Mouse (Mus musculus) hindbrain, postnatal 0 days (tissue): ENCODE results near the gene Adat2. TPM values are rescaled to one million over a fixed set of nuclear protein-coding genes. Genes with fewer than 3 reads are reported as not detected.
A peak's percentile ranks its signal among the peaks of the same experiment; 100 is the strongest.

Experiments used
- ATAC-seq: fragments of 200-750 bp; cut with Nextera tagmentation; 2 replicates; pipeline ENCODE4 v1.8.0; 2017; ENCODE audit warnings: mild to moderate bottlenecking, moderate TSS enrichment, moderate library complexity
- DNase-seq: peaks from one replicate; pipeline ENCODE4 v3.0.0-alpha.2; 2015; ENCODE audit warnings: low spot score
- H3K27ac ChIP-seq: fragments of 300-500 bp; sonication (generic); 2 replicates; pipeline ENCODE4 v1.5.1; 2014; ENCODE audit warnings: mild to moderate bottlenecking
- H3K27me3 ChIP-seq: fragments of 300-500 bp; sonication (generic); 2 replicates; pipeline ENCODE4 v1.6.1; 2014; ENCODE audit warnings: low read length, mixed read lengths; ENCODE audit not compliant: insufficient read depth
- H3K36me3 ChIP-seq: fragments of 300-500 bp; sonication (generic); 2 replicates; pipeline ENCODE4 v1.6.1; 2014; ENCODE audit warnings: low read length, mixed read lengths; ENCODE audit not compliant: insufficient read depth
- H3K4me1 ChIP-seq: fragments of 300-500 bp; sonication (generic); 2 replicates; pipeline ENCODE4 v1.6.1; 2014; ENCODE audit warnings: antibody characterized with exemption, low read length, mixed read lengths; ENCODE audit not compliant: insufficient read depth
- H3K4me2 ChIP-seq: fragments of 300-500 bp; sonication (generic); 2 replicates; pipeline ENCODE4 v1.6.1; 2014; ENCODE audit warnings: low read depth, mild to moderate bottlenecking, low read length, moderate library complexity, mixed read lengths
- H3K4me3 ChIP-seq: fragments of 300-500 bp; sonication (generic); 2 replicates; pipeline ENCODE4 v1.5.1; 2014; ENCODE audit warnings: low read length
- H3K9ac ChIP-seq: fragments of 300-500 bp; sonication (generic); replicated peaks from 2 replicates; pipeline ENCODE4 v1.6.1; 2014; ENCODE audit warnings: mild to moderate bottlenecking, low read length, moderate library complexity, mixed read lengths
- H3K9me3 ChIP-seq: fragments of 300-500 bp; sonication (generic); 2 replicates; pipeline ENCODE4 v1.6.1; 2016; ENCODE audit warnings: low read length, mixed read lengths
- CTCF ChIP-seq: IDR thresholded peaks from 2 replicates; pipeline ENCODE4 v1.5.1; 2016; ENCODE audit warnings: antibody characterized with exemption, control low read depth, low read depth
- WGBS: fragments of 180-500 bp; shearing (Covaris S2); extraction: QIAGEN DNeasy Blood & Tissue Kit; methylation state at CpG from one replicate; pipeline ENCODE4 v1.1.7; 2014; 5-methylcytosine and 5-hydroxymethylcytosine counted together
- polyA plus RNA-seq: library from polyadenylated mRNA; unstranded; fragments of >200 nt; fragmentation: Nextera tagmentation; extraction: Ambion mirVana; gene quantifications from 2 replicates; pipeline ENCODE4 v1.2.1, GENCODE M21; 2015
- total RNA-seq: library from RNA; depleted of rRNA; stranded (reverse); fragments of >200 nt; gene quantifications from 2 replicates; pipeline ENCODE4 v1.2.3, GENCODE M21; 2014; rRNA removed

Gene Adat2
- total RNA-seq (2.6 and 2.8 TPM in 2 replicates), polyA plus RNA-seq (2.4 and 2.9 TPM in 2 replicates)

DNA sequence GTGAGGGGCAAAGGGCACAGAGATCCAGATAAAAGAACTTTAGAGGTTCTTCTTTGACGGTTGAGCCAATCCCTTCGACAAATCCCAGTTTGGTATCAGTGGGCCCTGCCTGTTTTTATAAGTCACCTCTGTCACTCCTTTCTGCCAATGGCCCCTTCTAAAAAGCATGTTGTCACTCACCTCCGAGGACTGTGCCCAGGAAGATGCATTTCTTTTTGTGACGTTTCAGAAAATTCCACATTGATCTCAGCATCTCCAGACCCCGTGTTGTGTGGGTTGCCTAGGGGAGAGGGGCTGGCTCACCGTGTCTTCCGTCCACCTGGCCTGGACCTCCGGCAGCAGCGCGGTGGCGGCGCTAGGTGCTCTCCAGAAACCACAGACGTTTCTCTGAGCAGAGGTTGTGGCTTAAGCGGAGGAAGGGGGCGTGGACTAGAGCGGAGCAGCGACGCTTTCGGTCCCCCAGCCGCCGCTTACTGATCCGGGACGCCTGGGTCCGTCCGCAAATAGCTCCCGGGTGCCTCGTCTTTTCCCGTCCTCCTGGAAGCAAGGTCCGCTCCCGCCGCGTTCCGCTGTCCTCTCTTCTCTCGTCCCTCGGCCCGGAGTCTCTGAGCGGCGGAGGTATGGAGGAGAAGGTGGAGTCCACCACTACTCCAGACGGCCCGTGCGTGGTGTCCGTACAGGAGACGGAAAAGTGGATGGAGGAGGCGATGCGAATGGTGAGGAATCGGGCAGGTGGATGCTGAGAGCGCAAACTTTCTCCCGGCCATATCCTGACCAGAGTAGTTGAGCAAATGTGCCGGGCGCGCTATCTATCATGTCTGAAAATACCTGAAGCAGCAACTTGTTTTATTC lies at the start of gene Adat2, which contains the start of gene Pex3:
Gene Adat2 (plus strand): TSS at position 249 of the 852 bp plus-strand sequence.
Gene Pex3 (minus strand): TSS at position 497 of the 852 bp plus-strand sequence.
- Histone ChIP-seq H3K4me3 (peak within 1 kb of the TSS; percentile 82), H3K27me3 (no peaks in the 10 kb centered on the region), H3K36me3 (no peaks in the 10 kb centered on the region), H3K4me2 (peak within 1 kb of the TSS; percentile 94), H3K4me1 (peaks cover 3% of the 10 kb centered on the region; the same call in 1 of the 2 replicates), H3K9me3 (no peaks in the 10 kb centered on the region), H3K9ac (peak within 1 kb of the TSS; percentile 76), H3K27ac (peak within 1 kb of the TSS; percentile 81)
- under 1% methylated on average over 50 of the region's 51 CpGs for WGBS
- DNase-seq (peak; percentile 94), ATAC-seq (peak; percentile 97)
- TF ChIP-seq CTCF = peak; percentile 34

DNA sequence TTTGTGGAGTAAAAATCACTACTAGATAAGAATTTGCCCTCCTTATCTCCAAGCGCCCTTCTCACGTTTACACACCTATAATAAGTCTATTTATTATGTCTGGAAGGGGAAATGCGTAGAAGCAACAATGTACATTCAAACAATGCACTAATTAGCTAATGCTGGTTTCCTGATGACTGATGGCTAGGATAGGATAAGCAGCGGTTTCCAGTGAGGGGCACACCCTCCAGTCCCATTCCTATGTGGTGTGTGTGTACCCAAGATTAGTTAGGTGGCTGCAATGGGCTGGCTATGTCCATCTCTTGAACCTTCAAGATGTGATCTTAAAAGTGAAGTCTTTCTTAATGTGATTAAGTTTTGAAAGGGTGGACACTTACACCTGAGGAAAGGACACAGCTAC lies 30.8 kb upstream of the Adat2 start:
- no peak overlapping the region for H3K4me3 ChIP-seq
- 88% methylated on average over 4 of the region's 4 CpGs for WGBS
- no peaks in the 10 kb centered on the region for H3K9me3 ChIP-seq
- no peak overlapping the region for H3K9ac ChIP-seq
- H3K27me3 ChIP-seq = no peaks in the 10 kb centered on the region
- H3K36me3 ChIP-seq = peaks cover 4% of the 10 kb centered on the region
- DNase-seq (no peak), ATAC-seq (no peak)
- no peak for TF ChIP-seq CTCF
- no peaks in the 10 kb centered on the region for H3K4me1 ChIP-seq
- no peak overlapping the region for H3K4me2 ChIP-seq
- H3K27ac ChIP-seq = no peak overlapping the region

DNA sequence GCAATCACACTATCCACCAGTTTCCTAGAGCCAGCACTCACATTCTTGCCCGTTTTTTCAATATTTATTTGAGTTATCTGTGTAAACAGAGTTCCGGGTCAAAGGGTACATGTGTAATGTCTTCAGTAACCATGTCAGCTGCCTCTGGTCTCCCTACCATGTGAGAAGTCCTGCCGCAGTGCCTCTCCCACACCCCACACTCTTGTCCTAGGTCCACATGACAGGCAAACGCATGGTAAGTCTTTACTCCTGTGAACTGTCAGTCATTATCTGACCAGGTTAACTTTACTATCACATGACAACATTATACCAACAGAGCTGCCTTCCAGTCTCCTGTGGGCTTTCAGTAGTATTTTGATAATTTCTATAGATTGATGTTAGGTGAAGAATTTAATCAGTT lies 24.5 kb upstream of the Adat2 start:
- DNase-seq (no peak), ATAC-seq (no peak)
- 87% methylated on average over 4 of the region's 4 CpGs for WGBS
- Histone ChIP-seq H3K9ac (no peak overlapping the region), H3K4me3 (no peak overlapping the region), H3K9me3 (no peaks in the 10 kb centered on the region), H3K27me3 (no peaks in the 10 kb centered on the region), H3K4me2 (no peak overlapping the region), H3K27ac (no peak overlapping the region), H3K36me3 (peaks cover 23% of the 10 kb centered on the region), H3K4me1 (no peaks in the 10 kb centered on the region)
- no peak for TF ChIP-seq CTCF

DNA sequence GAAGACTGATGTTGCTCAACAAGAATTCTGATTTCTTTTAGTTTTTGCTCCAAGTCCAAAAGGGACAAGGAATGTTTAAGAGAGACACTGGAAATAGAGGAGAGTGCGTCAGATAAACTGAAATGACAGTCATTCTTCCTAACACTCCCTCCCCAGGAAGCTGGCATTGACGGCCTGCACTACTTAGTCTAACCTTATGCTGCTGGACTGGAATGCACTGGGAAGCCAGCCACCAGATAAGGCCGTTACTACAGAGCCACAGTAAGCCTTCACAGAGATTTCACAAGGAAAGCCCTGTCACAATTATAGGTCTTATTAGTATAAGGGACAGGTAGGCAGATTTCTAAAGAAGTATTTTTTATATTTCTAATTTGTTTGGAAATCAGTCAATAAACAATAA lies 17.9 kb upstream of the Adat2 start:
- H3K27me3 ChIP-seq = no peaks in the 10 kb centered on the region
- DNase-seq = no peak
- no peak for TF ChIP-seq CTCF
- peaks cover 30% of the 10 kb centered on the region for H3K36me3 ChIP-seq
- H3K4me1 ChIP-seq = no peaks in the 10 kb centered on the region
- no peak overlapping the region for H3K4me2 ChIP-seq
- no peaks in the 10 kb centered on the region for H3K9me3 ChIP-seq
- WGBS = 87% methylated on average over 3 of the region's 3 CpGs
- H3K4me3 ChIP-seq = no peak overlapping the region
- ATAC-seq = no peak
- H3K9ac ChIP-seq = no peak overlapping the region
- H3K27ac ChIP-seq = no peak overlapping the region

DNA sequence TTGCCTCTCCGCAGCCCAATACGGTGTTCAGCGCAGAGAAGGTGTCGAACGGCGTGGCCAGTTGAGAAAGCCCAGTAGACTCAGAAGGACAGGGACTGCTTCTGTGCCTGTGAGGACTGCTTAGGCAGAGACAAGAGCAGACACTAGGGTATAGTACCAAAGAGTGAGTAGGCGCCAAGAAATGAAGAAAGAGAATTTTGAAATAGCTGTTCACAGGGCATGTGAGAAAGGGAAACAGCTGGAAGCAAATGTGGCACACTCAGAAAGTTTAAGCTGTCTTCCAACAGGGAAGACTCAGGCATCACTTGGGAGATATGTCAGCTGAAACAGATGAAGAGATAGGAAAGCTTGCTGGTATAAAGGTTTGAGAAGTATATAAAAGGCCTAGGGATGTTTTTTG lies 16.0 kb upstream of the Adat2 start:
- TF ChIP-seq CTCF = no peak
- Histone ChIP-seq H3K9me3 (no peaks in the 10 kb centered on the region), H3K27ac (no peak overlapping the region), H3K4me2 (no peak overlapping the region), H3K27me3 (no peaks in the 10 kb centered on the region), H3K9ac (no peak overlapping the region), H3K4me3 (no peak overlapping the region), H3K4me1 (no peaks in the 10 kb centered on the region), H3K36me3 (peaks cover 28% of the 10 kb centered on the region)
- ATAC-seq (no peak), DNase-seq (no peak)
- 97% methylated on average over 7 of the region's 7 CpGs for WGBS

DNA sequence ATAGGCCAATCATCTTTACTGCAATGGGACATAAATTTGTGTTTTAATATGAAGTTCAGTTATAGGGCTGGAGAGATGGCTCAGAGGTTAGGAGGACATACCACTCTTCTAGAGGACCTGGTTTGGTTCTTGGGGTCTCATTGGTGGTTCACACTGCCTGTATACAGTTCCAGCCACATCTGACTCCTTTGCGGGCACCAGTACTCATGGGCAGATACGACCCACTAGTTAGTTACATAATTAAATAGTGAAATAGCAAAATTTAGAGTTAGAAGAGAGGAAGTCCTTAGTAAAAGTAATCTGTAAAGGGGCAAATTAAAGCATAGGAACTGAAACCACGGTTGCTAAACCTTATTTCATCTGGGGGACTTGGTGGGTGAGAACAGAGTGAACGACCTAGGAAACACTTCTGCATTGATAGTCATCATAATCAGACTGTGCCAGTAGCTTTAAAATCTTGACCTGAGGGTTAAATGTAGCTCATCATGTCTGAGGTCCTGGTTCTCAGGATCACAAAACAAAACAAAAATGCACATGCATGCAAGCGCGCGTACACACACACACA lies 12.8 kb upstream of the Adat2 start:
- no peaks in the 10 kb centered on the region for H3K27me3 ChIP-seq
- no peak overlapping the region for H3K4me3 ChIP-seq
- H3K4me1 ChIP-seq = no peaks in the 10 kb centered on the region
- H3K9ac ChIP-seq = no peak overlapping the region
- H3K27ac ChIP-seq = no peak overlapping the region
- peaks cover 15% of the 10 kb centered on the region for H3K36me3 ChIP-seq
- TF ChIP-seq CTCF = no peak
- no peaks in the 10 kb centered on the region for H3K9me3 ChIP-seq
- WGBS = 92% methylated on average over 7 of the region's 7 CpGs
- ATAC-seq = no peak
- no peak overlapping the region for H3K4me2 ChIP-seq
- no peak for DNase-seq

DNA sequence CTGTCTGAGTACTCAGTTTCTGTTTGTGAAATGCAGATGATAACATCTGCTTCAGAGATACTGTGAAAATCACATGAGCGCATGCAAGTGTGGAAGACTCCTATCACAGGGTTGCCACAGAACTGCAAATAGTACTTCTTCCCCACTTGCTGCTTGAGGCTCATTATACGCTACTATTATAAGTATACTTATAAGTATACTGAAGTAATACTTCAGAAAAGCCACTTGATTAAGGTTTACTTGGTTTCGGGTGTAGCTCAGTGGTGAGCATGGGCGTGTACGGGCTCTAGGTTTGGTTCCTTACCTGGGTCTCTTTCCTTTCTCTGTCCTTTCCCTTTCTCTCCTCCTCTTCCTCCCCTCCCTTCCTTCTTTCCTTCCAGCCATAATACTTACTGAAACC lies 11.0 kb upstream of the Adat2 start:
- WGBS = 98% methylated on average over 5 of the region's 5 CpGs
- H3K4me2 ChIP-seq = no peak overlapping the region
- H3K36me3 ChIP-seq = peaks cover 15% of the 10 kb centered on the region
- H3K4me1 ChIP-seq = no peaks in the 10 kb centered on the region
- ATAC-seq (no peak), DNase-seq (no peak)
- H3K4me3 ChIP-seq = no peak overlapping the region
- H3K9ac ChIP-seq = no peak overlapping the region
- TF ChIP-seq CTCF = no peak
- no peaks in the 10 kb centered on the region for H3K27me3 ChIP-seq
- no peak overlapping the region for H3K27ac ChIP-seq
- no peaks in the 10 kb centered on the region for H3K9me3 ChIP-seq
